Comparison of ENCODE assay signal across 28 mouse cellular contexts in genomic region chr16:44820545-44820944, GRCm38 (mm10). TPM values are rescaled to one million over a fixed set of nuclear protein-coding genes. Genes with fewer than 3 reads are reported as not detected.
A peak's percentile ranks its signal among the peaks of the same experiment; 100 is the strongest.
DNase-seq lines count a peak whose midpoint lies in the region; ATAC-seq and TF ChIP-seq lines count a peak whose summit lies in the region.
"Had no signal": no experiment of that assay in that cellular context is flagged by ENCODE, and none has a peak within 500 bp of the region (broad histone marks: within the 10 kb centered on the region; RNA-seq: fewer than 3 reads in every experiment).

No protein-coding gene starts in this region.

- no peak overlapping the region for H3K4me3 ChIP-seq in G1E (ENCODE audit: low read depth, low read length)
- H3K4me3 ChIP-seq: embryonic facial prominence, embryonic 13.5 days; embryonic facial prominence, embryonic 15.5 days; erythroblast, embryonic 14.5 days; forebrain, embryonic 10.5 days; forebrain, embryonic 12.5 days had no signal

- H3K9me3 ChIP-seq in G1E (replicated peaks): peaks cover 2% of the 10 kb centered on the region; the same call in 1 of the 2 replicates
- H3K9me3 ChIP-seq: embryonic facial prominence, embryonic 13.5 days; embryonic facial prominence, embryonic 15.5 days; forebrain, embryonic 10.5 days; forebrain, embryonic 12.5 days had no signal

- ATAC-seq in G1E (ENCODE audit: extremely low read depth, insufficient number of reproducible peaks, low FRiP score, poor library complexity, severe bottlenecking): peak; percentile 81
- ATAC-seq in granulocyte monocyte progenitor cell, adult 5-6 weeks (replicated peaks; ENCODE audit: poor library complexity, severe bottlenecking): 0 out of 2 replicates have a peak, but pooled peaks have one; percentile 35
- ATAC-seq: CD4-positive, CD25-positive, alpha-beta regulatory T cell, adult 4 months; forebrain, embryonic 14.5 days; forebrain, embryonic 16.5 days had no signal

- DNase-seq in G1E (ENCODE audit: low spot score) (no peak), MEL-GATA-1-ER (ENCODE audit: extremely low read depth, low read depth) (peak; percentile 28)
- no peak for DNase-seq in cerebellum, postnatal 14 days
- no peak for DNase-seq in gastrocnemius, postnatal 14 days
- no peak for DNase-seq in kidney, adult 8-10 months
- DNase-seq: adrenal gland, adult 2 months; adrenal gland, postnatal 10 days; adrenal gland, postnatal 25 days; B cell, adult 2 months; cerebellum, adult 11 months; cerebellum, adult 18-20 months; cerebellum, adult 8-10 months; cerebellum, adult 9-11 months; cerebellum, postnatal 25 days; embryo, embryonic 11 days had no signal

- H3K4me1 ChIP-seq in G1E (ENCODE audit: insufficient read depth, low read depth, low read length): peaks cover 30% of the 10 kb centered on the region
- H3K4me1 ChIP-seq: embryonic facial prominence, embryonic 13.5 days; embryonic facial prominence, embryonic 15.5 days; forebrain, embryonic 10.5 days; forebrain, embryonic 12.5 days had no signal

- intact Hi-C loops in gastrocnemius, postnatal 14 days (cut with DNase I; ENCODE audit: low total_unique reads): no loop called here

- no peaks in the 10 kb centered on the region for H3K27me3 ChIP-seq in G1E (ENCODE audit: insufficient read depth, low read length)
- H3K27me3 ChIP-seq: CH12.LX; embryonic facial prominence, embryonic 13.5 days; embryonic facial prominence, embryonic 15.5 days; forebrain, embryonic 12.5 days had no signal

- no peaks in the 10 kb centered on the region for H3K36me3 ChIP-seq in G1E (replicated peaks)
- H3K36me3 ChIP-seq: embryonic facial prominence, embryonic 13.5 days; embryonic facial prominence, embryonic 15.5 days; forebrain, embryonic 10.5 days; forebrain, embryonic 12.5 days had no signal

- TF ChIP-seq CTCF in G1E (IDR thresholded peaks at IDR 0.05; ENCODE audit: low read depth, low read length): no peak

RNA-seq across cellular contexts. Expression of gene Cd200r4, which starts 9.0 kb away (rescaled TPM):
- total RNA-seq in G1E (2014; fragmentation: Nextera tagmentation) (3.7 and 5.1 TPM in 2 replicates), G1E (2017) (28.4 and 33.7 TPM in 2 replicates)
- 0.03 TPM in 2 replicates for polyA plus RNA-seq in G1E (2012)
- not detected in 2 replicates for total RNA-seq in granulocyte monocyte progenitor cell, adult 5-6 weeks (2014; fragmentation: Nextera tagmentation)
- 0.22 and 1.6 TPM in 2 replicates for total RNA-seq in granulocyte monocyte progenitor cell, adult 5-6 weeks (2017)
- not detected for total RNA-seq in gastrocnemius, postnatal 14 days (2021)
- total RNA-seq: adrenal gland, adult 2 months; adrenal gland, postnatal 25 days; adrenal gland, postnatal 4 days had no signal
- polyA plus RNA-seq: embryonic facial prominence, embryonic 11.5 days; embryonic facial prominence, embryonic 13.5 days; erythroblast, embryonic 14.5 days; forebrain, embryonic 14.5 days; forebrain, embryonic 16.5 days had no signal

RNA-seq across cellular contexts. Expression of gene Cd200r2, which starts 46.4 kb away (rescaled TPM):
- 0.68 and 1.3 TPM in 2 replicates for total RNA-seq in G1E (2014; fragmentation: Nextera tagmentation)
- 3.4 and 3.9 TPM in 2 replicates for total RNA-seq in G1E (2017)
- polyA plus RNA-seq in G1E (2012): not detected in 2 replicates
- total RNA-seq in granulocyte monocyte progenitor cell, adult 5-6 weeks (2014; fragmentation: Nextera tagmentation): not detected in 2 replicates
- not detected in 2 replicates for total RNA-seq in granulocyte monocyte progenitor cell, adult 5-6 weeks (2017)
- not detected for total RNA-seq in gastrocnemius, postnatal 14 days (2021)
- total RNA-seq: adrenal gland, adult 2 months; adrenal gland, postnatal 10 days; adrenal gland, postnatal 25 days; adrenal gland, postnatal 4 days had no signal
- polyA plus RNA-seq: adrenal gland, adult 2 months; brain, embryonic 14.5 days; embryonic facial prominence, embryonic 11.5 days; embryonic facial prominence, embryonic 13.5 days; embryonic facial prominence, embryonic 15.5 days; erythroblast, embryonic 14.5 days; forebrain, embryonic 10.5 days; forebrain, embryonic 12.5 days; forebrain, embryonic 14.5 days; forebrain, embryonic 16.5 days had no signal

RNA-seq across cellular contexts. Expression of gene Cd200r1, which starts 55.0 kb away (rescaled TPM):
- total RNA-seq in G1E (2014; fragmentation: Nextera tagmentation): 2.8 TPM in 2 replicates
- 6.4 TPM in 2 replicates for total RNA-seq in G1E (2017)
- 0.06 and 0.12 TPM in 2 replicates for polyA plus RNA-seq in G1E (2012)
- 6.0 and 13.8 TPM in 2 replicates for total RNA-seq in granulocyte monocyte progenitor cell, adult 5-6 weeks (2014; fragmentation: Nextera tagmentation)
- 2.1 and 7.0 TPM in 2 replicates for total RNA-seq in granulocyte monocyte progenitor cell, adult 5-6 weeks (2017)
- total RNA-seq in gastrocnemius, postnatal 14 days (2021): under 1 TPM; 0.27 to 0.43 TPM
- total RNA-seq: adrenal gland, postnatal 25 days had no signal
- polyA plus RNA-seq: erythroblast, embryonic 14.5 days had no signal
